Mouse (Mus musculus): ENCODE data around the gene Krt31.

DNA sequence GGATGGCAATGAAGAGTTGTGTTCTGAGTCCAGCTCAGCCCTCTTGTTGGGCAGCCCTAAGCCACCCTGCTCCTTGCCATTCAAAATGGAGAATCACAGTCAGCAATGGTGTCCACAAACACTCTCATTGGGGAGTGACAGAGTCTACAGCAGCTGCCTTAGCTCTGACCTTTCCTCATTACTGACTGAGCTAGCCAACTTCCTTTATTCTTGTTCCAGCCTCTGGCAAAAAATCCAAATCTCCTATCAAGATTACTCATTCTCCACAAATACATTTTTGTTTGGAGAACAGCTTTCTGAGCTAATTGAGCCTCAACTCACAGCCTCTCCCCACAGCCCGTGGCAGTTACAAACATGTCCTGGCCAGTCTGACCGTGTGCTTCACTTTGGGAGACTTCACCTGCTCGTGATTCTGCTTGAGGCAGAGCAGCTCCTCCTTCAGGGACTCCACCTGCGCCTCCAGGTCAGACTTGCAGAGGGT is 36.6 kb downstream of the Krt31 start:
- TF ChIP-seq POLR2A (IDR thresholded peaks at IDR 0.05; ENCODE audit: low read depth, low read length) (no peak), CTCF (IDR thresholded peaks at IDR 0.05; ENCODE audit: extremely low read depth, insufficient read length, insufficient replicate concordance, low read depth, low read length) (no peak)
